Mouse (Mus musculus) hindbrain, postnatal 0 days (tissue): ENCODE results near the gene Itm2b. TPM values are rescaled to one million over a fixed set of nuclear protein-coding genes. Genes with fewer than 3 reads are reported as not detected.

ENCODE experiments used
- ATAC-seq: fragments of 200-750 bp; cut with Nextera tagmentation; 2 replicates; pipeline ENCODE4 v1.8.0; 2017; ENCODE audit warnings: mild to moderate bottlenecking, moderate TSS enrichment, moderate library complexity
- DNase-seq: peaks from one replicate; pipeline ENCODE4 v3.0.0-alpha.2; 2015; ENCODE audit warnings: low spot score
- H3K27ac ChIP-seq: fragments of 300-500 bp; sonication (generic); 2 replicates; pipeline ENCODE4 v1.5.1; 2014; ENCODE audit warnings: mild to moderate bottlenecking
- H3K27me3 ChIP-seq: fragments of 300-500 bp; sonication (generic); 2 replicates; pipeline ENCODE4 v1.6.1; 2014; ENCODE audit warnings: low read length, mixed read lengths; ENCODE audit not compliant: insufficient read depth
- H3K36me3 ChIP-seq: fragments of 300-500 bp; sonication (generic); 2 replicates; pipeline ENCODE4 v1.6.1; 2014; ENCODE audit warnings: low read length, mixed read lengths; ENCODE audit not compliant: insufficient read depth
- H3K4me1 ChIP-seq: fragments of 300-500 bp; sonication (generic); 2 replicates; pipeline ENCODE4 v1.6.1; 2014; ENCODE audit warnings: antibody characterized with exemption, low read length, mixed read lengths; ENCODE audit not compliant: insufficient read depth
- H3K4me2 ChIP-seq: fragments of 300-500 bp; sonication (generic); 2 replicates; pipeline ENCODE4 v1.6.1; 2014; ENCODE audit warnings: low read depth, mild to moderate bottlenecking, low read length, moderate library complexity, mixed read lengths
- H3K4me3 ChIP-seq: fragments of 300-500 bp; sonication (generic); 2 replicates; pipeline ENCODE4 v1.5.1; 2014; ENCODE audit warnings: low read length
- H3K9ac ChIP-seq: fragments of 300-500 bp; sonication (generic); replicated peaks from 2 replicates; pipeline ENCODE4 v1.6.1; 2014; ENCODE audit warnings: mild to moderate bottlenecking, low read length, moderate library complexity, mixed read lengths
- H3K9me3 ChIP-seq: fragments of 300-500 bp; sonication (generic); 2 replicates; pipeline ENCODE4 v1.6.1; 2016; ENCODE audit warnings: low read length, mixed read lengths
- CTCF ChIP-seq: IDR thresholded peaks from 2 replicates; pipeline ENCODE4 v1.5.1; 2016; ENCODE audit warnings: antibody characterized with exemption, control low read depth, low read depth
- WGBS: fragments of 180-500 bp; shearing (Covaris S2); extraction: QIAGEN DNeasy Blood & Tissue Kit; methylation state at CpG from one replicate; pipeline ENCODE4 v1.1.7; 2014; 5-methylcytosine and 5-hydroxymethylcytosine counted together
- polyA plus RNA-seq: library from polyadenylated mRNA; unstranded; fragments of >200 nt; fragmentation: Nextera tagmentation; extraction: Ambion mirVana; gene quantifications from 2 replicates; pipeline ENCODE4 v1.2.1, GENCODE M21; 2015
- total RNA-seq: library from RNA; depleted of rRNA; stranded (reverse); fragments of >200 nt; gene quantifications from 2 replicates; pipeline ENCODE4 v1.2.3, GENCODE M21; 2014

Gene Itm2b
- total and polyA plus RNA-seq, 2 experiments from 2014 or later = 446 to 1,059 TPM

DNA sequence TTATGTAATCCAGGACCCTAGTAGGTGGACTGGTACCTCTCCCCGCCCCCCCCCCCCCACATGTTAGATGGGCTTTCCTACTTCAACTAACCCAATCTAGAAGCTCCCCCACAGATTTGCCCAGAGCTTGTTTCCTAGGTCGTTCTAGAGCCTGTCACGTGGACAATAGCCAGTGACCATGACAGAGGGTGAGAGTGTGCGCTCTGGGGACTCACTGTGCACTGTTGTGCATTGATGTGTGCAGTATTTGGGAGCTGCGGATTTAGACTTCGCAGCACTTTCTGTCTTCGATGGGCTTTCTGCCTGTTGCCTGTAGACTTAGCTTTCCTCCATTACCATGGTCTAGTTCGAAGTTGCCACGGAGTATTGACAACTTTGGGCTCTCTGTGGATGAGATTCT lies 36.5 kb upstream of the Itm2b start:
- H3K9ac ChIP-seq = no peak overlapping the region
- no peak overlapping the region for H3K27ac ChIP-seq
- H3K9me3 ChIP-seq = no peaks in the 10 kb centered on the region
- ATAC-seq (no peak), DNase-seq (no peak)
- H3K4me2 ChIP-seq = no peak overlapping the region
- TF ChIP-seq CTCF = no peak
- H3K4me3 ChIP-seq = no peak overlapping the region
- H3K36me3 ChIP-seq = no peaks in the 10 kb centered on the region
- H3K4me1 ChIP-seq = no peaks in the 10 kb centered on the region
- 74% methylated on average over 9 of the region's 9 CpGs for WGBS
- no peaks in the 10 kb centered on the region for H3K27me3 ChIP-seq

DNA sequence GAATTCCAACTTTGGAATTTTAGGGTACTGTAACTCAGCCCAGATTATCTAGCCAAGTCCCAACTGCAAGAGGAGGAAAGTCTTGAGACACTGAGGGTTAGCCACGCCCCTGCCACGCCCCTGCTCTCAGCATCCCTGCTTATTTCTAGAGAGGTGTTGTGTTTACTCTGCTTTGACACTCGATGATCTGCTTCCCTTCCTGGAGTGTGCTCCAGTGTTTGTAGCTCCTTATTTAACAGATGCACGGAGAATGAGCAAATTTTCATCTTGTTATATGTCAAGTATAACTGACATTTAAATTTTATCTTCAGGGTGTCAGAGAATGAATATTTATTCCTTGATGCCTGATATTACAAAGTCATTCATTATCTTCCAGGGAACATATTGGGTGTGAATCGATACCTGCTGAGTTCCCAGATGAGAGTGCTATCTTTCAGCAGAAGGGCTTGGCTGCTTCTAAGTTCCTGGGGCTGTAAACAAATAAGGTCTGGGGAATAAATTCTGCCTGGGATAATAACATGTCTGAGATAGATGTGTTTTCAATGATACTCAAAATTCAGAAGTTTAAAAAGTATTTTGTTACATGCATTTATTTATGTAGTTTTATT lies 35.2 kb upstream of the Itm2b start:
- Histone ChIP-seq H3K4me3 (no peak overlapping the region), H3K4me2 (no peak overlapping the region), H3K36me3 (no peaks in the 10 kb centered on the region), H3K27me3 (no peaks in the 10 kb centered on the region), H3K27ac (no peak overlapping the region; the same call in 1 of the 2 replicates), H3K9me3 (no peaks in the 10 kb centered on the region), H3K4me1 (0 out of 2 replicates have a peak, but pooled peaks cover 3% of the 10 kb centered on the region), H3K9ac (no peak overlapping the region)
- DNase-seq = no peak
- TF ChIP-seq CTCF = no peak
- no peak for ATAC-seq
- WGBS = 38% methylated on average over 5 of the region's 5 CpGs

DNA sequence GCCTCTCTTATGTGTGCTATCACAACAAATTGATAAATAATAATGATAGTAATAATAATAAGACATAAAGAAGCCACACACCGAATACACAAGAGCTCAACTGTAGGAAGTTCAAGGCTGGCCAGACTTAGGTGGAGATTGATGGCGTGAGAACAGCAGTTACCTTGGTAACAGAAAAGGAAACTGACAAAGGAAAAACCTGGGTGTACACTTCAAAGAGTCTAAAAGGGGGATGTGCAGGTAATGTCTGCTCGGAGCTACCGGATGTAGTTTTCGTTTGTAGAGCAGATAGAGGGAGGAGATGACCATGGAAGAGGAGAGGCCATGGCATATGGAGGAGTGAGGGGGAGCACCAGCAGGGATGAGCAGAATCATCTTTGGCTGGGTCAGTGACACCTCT lies 31.4 kb upstream of the Itm2b start:
- no peaks in the 10 kb centered on the region for H3K36me3 ChIP-seq
- no peak overlapping the region for H3K4me2 ChIP-seq
- WGBS = 81% methylated on average over 5 of the region's 5 CpGs
- H3K27ac ChIP-seq = no peak overlapping the region
- no peak overlapping the region for H3K9ac ChIP-seq
- H3K9me3 ChIP-seq = no peaks in the 10 kb centered on the region
- no peak overlapping the region for H3K4me3 ChIP-seq
- no peaks in the 10 kb centered on the region for H3K27me3 ChIP-seq
- no peak for TF ChIP-seq CTCF
- ATAC-seq (no peak), DNase-seq (no peak)
- H3K4me1 ChIP-seq = 0 out of 2 replicates have a peak, but pooled peaks cover 3% of the 10 kb centered on the region

DNA sequence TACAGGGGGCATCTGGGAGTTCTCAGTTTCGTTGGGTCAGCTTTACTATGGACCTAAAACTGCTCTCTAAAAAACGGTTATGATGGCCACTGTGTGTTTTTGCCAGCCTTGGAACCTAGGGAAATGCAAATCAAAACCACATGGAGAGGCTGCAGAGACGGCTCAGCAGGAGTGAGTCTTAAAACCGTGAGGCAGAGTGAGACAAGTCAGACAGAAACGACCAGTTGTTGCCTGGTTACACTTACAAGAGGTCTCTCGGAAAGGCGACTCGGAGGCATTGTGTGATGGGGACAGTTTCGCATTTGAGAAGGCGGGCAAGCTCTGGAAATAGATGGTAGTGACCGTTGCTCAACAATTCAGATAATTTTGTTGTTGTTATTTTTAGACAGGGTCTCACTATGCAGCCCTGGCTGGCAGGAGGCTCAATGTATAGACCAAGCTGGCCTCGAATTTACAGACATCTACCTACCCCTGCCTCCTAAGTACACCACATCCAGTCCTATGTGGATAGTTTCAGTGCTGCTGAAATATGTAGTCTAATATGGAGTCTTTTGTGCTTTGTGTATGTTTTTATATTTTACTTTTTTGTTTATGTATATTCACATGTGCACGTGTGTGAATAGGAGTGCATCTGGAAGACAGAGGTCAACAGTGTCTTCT lies 30.4 kb upstream of the Itm2b start:
- DNase-seq = peak; percentile 39
- H3K27me3 ChIP-seq = no peaks in the 10 kb centered on the region
- no peak overlapping the region for H3K4me3 ChIP-seq
- no peaks in the 10 kb centered on the region for H3K36me3 ChIP-seq
- peak overlapping the region; percentile 27 for H3K4me2 ChIP-seq
- no peak for ATAC-seq
- WGBS = 16% methylated on average over 13 of the region's 13 CpGs
- no peaks in the 10 kb centered on the region for H3K9me3 ChIP-seq
- H3K9ac ChIP-seq = no peak overlapping the region
- 0 out of 2 replicates have a peak, but pooled peaks cover 3% of the 10 kb centered on the region for H3K4me1 ChIP-seq
- H3K27ac ChIP-seq = no peak overlapping the region
- no peak for TF ChIP-seq CTCF

DNA sequence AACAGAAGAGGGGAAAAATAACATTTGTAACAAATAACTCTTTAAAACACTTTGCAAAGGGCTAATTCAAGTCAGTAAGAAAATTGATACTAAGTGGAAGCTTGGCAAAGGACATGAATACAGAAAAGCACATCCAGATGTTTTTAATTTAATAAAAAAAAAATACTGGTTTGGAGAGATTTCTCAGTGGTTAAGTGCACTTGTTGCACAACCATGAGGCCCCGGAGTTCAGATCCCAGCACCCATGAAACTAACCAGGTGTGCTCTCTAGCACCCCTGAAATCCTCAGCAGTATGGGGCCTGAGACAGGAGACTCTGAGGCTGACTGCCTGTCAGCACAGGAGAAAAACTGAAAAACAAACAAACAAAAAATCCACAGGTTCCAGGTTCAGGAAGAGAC lies 26.6 kb upstream of the Itm2b start:
- no peaks in the 10 kb centered on the region for H3K27me3 ChIP-seq
- no peak for TF ChIP-seq CTCF
- no peak overlapping the region for H3K9ac ChIP-seq
- H3K36me3 ChIP-seq = no peaks in the 10 kb centered on the region
- H3K4me2 ChIP-seq = no peak overlapping the region
- no peak overlapping the region for H3K27ac ChIP-seq
- ATAC-seq = no peak
- no peaks in the 10 kb centered on the region for H3K9me3 ChIP-seq
- DNase-seq = no peak
- 0 out of 2 replicates have a peak, but pooled peaks cover 3% of the 10 kb centered on the region for H3K4me1 ChIP-seq
- no peak overlapping the region for H3K4me3 ChIP-seq
- 86% methylated on average over 1 of the region's 1 CpGs for WGBS

DNA sequence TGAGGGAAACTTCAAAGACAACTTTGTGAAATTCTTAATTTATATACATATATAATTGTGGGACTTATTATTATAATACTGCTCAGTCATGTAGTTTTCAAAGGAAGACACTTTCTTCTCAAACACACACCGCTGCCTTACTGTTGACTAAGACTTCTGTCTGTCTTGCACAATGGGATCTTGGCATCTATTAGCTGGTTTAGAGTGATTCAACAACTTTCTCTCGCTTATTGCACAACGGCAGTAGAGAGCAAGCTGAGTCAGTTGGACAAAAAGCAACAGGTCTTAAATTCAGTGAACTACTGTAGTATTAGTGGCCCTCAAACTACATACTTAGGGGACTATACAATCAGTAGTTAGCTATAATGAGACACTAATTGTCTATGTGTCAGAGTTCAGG lies 25.0 kb upstream of the Itm2b start:
- WGBS = 73% methylated on average over 3 of the region's 3 CpGs
- no peak overlapping the region for H3K9ac ChIP-seq
- no peaks in the 10 kb centered on the region for H3K4me1 ChIP-seq
- ATAC-seq (no peak), DNase-seq (no peak)
- H3K27ac ChIP-seq = no peak overlapping the region
- no peak for TF ChIP-seq CTCF
- H3K4me3 ChIP-seq = no peak overlapping the region
- no peak overlapping the region for H3K4me2 ChIP-seq
- no peaks in the 10 kb centered on the region for H3K9me3 ChIP-seq
- no peaks in the 10 kb centered on the region for H3K27me3 ChIP-seq
- no peaks in the 10 kb centered on the region for H3K36me3 ChIP-seq

DNA sequence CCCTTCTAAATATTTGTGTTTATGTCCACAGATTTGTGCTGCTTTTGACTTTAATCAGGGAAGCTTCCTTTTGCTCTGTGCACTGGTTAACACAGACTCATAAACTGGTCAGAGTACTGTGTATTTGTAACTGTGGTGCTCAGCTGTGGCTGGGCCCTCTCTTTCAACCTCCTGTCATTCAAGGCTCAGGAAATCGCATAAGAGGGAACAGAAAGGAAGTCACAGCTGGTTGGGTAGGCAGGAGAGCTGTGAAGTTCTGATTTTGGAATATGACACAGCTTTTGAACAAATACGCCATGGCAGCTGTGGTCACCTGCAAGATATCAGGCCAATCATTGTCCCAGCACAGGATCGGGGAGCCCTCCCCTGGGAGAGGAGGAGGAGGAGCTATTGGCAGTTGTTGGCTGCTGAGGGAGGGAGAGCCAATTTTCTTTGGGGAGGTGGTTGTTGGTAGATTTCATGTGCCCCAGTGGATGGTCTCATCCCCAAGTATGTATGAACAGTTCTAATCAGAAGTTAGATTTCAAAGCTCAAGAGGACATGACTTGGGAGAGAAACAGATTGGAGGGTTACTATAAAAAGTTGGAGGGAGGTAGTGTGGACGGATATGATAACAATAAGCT lies 23.2 kb upstream of the Itm2b start:
- Histone ChIP-seq H3K4me2 (no peak overlapping the region), H3K9me3 (no peaks in the 10 kb centered on the region), H3K4me3 (no peak overlapping the region), H3K27me3 (no peaks in the 10 kb centered on the region), H3K36me3 (no peaks in the 10 kb centered on the region), H3K27ac (no peak overlapping the region), H3K4me1 (no peaks in the 10 kb centered on the region), H3K9ac (no peak overlapping the region)
- no peak for TF ChIP-seq CTCF
- ATAC-seq (no peak), DNase-seq (no peak)
- WGBS = 77% methylated on average over 4 of the region's 4 CpGs
